ENCODE assay signal across 8 mouse cellular contexts in the genomic region with DNA sequence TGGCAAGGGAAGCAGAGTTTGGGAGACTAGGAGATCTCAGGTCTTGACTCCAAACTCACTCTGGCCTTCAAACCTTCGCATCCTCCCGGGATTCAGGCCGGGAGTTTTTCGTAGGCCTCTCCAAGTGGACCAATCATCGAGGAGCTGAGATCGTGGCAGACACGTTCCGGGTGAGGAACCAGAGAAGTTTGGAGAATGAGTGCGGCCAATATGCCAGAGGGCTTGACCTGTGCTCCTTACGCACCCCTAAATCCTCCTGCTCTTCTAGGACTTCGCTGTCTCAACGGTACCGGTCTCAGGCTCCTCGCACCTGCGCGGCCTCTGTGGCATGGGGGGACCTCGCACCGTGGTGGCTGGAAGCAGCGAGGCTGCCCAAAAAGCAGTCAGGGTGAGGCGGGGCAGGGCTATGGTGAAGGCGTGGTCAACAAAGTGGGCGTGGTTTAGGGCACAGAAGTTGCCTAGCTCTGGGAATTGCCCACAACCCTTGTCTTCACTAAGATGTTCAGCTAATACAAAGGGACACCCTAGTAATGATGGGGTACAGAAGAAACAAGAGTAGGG. TPM values are rescaled to one million over a fixed set of nuclear protein-coding genes. Genes with fewer than 3 reads are reported as not detected.
DNase-seq lines count a peak whose midpoint lies in the region; ATAC-seq and TF ChIP-seq lines count a peak whose summit lies in the region.

No protein-coding gene starts in this region.

- no peak for DNase-seq in heart, embryonic 10.5 days (ENCODE audit: low spot score)
- no peak for DNase-seq in heart, adult 9 months (ENCODE audit: low spot score in 2 of 2)
- no peak for DNase-seq in forebrain, embryonic 10.5 days (ENCODE audit: extremely low spot score, low spot score)
- DNase-seq in kidney, adult 2 months = peak; percentile 24
- DNase-seq in MN1 (ENCODE audit: low spot score) = no peak
- DNase-seq in T-cell, adult 2 months (ENCODE audit: low spot score) = no peak

- H3K36me3 ChIP-seq in heart, embryonic 10.5 days = peaks cover 56% of the 10 kb centered on the region
- peaks cover 59% of the 10 kb centered on the region for H3K36me3 ChIP-seq in forebrain, embryonic 10.5 days (replicated peaks)
- H3K36me3 ChIP-seq in kidney, adult 2 months (ENCODE audit: control insufficient read depth, insufficient read depth, low read length) = no peaks in the 10 kb centered on the region

- no peak overlapping the region for H3K27ac ChIP-seq in heart, embryonic 10.5 days
- peak overlapping the region; percentile 98; the same call in 1 of the 2 replicates for H3K27ac ChIP-seq in forebrain, embryonic 10.5 days
- no peak overlapping the region for H3K27ac ChIP-seq in kidney, adult 2 months (ENCODE audit: insufficient read depth, low read depth, low read length)

- H3K4me1 ChIP-seq in heart, embryonic 10.5 days = peaks cover 54% of the 10 kb centered on the region
- H3K4me1 ChIP-seq in forebrain, embryonic 10.5 days = peaks cover 60% of the 10 kb centered on the region
- peaks cover 6% of the 10 kb centered on the region; the same call in 1 of the 2 replicates for H3K4me1 ChIP-seq in kidney, adult 2 months (ENCODE audit: control insufficient read depth, insufficient read depth, low read length)

- WGBS in heart, embryonic 10.5 days = 60% methylated on average over 22 of the region's 22 CpGs
- 62% methylated on average over 22 of the region's 22 CpGs for WGBS in forebrain, embryonic 10.5 days
- 59% methylated on average over 22 of the region's 22 CpGs for WGBS in kidney, adult 2 months

- ATAC-seq in megakaryocyte progenitor cell, adult 5-6 weeks (replicated peaks; ENCODE audit: poor library complexity) = 0 out of 2 replicates have a peak, but pooled peaks have one; percentile 15
- ATAC-seq in megakaryocyte-erythroid progenitor cell, adult 5-6 weeks (replicated peaks; ENCODE audit: low FRiP score, low TSS enrichment, poor library complexity, severe bottlenecking) = no peak

- TF ChIP-seq CTCF in kidney, adult 2 months (conservative IDR thresholded peaks at IDR 0.05; ENCODE audit: insufficient read depth, insufficient read length, low read depth, low read length) = no peak

- H3K4me3 ChIP-seq in heart, embryonic 10.5 days = peak overlapping the region; percentile 77
- H3K4me3 ChIP-seq in forebrain, embryonic 10.5 days = peak overlapping the region; percentile 87
- H3K4me3 ChIP-seq in kidney, adult 2 months (ENCODE audit: insufficient read depth, low read depth, low read length) = no peak overlapping the region

- TF ChIP-seq POLR2A in kidney, adult 2 months (IDR thresholded peaks at IDR 0.05; ENCODE audit: low read depth, low read length) = no peak

- H3K9me3 ChIP-seq in heart, embryonic 10.5 days = no peaks in the 10 kb centered on the region
- H3K9me3 ChIP-seq in forebrain, embryonic 10.5 days = no peaks in the 10 kb centered on the region

- H3K27me3 ChIP-seq in heart, embryonic 10.5 days (ENCODE audit: insufficient read depth, poor library complexity, severe bottlenecking) = peaks cover 29% of the 10 kb centered on the region
- peaks cover 46% of the 10 kb centered on the region for H3K27me3 ChIP-seq in forebrain, embryonic 10.5 days (ENCODE audit: poor library complexity, severe bottlenecking)
- no peaks in the 10 kb centered on the region for H3K27me3 ChIP-seq in kidney, adult 2 months (replicated peaks; ENCODE audit: control insufficient read depth, insufficient read depth, low read length)

RNA-seq across cellular contexts. Expression of gene Ddah2, which starts 2.0 kb away (rescaled TPM):
- polyA plus RNA-seq in heart, embryonic 10.5 days (2016; fragmentation: Nextera tagmentation; extraction: Ambion mirVana) = 192 and 290 TPM in 2 replicates
- polyA plus RNA-seq in forebrain, embryonic 10.5 days (2016; fragmentation: Nextera tagmentation; extraction: Ambion mirVana) = 414 and 441 TPM in 2 replicates
- 37.7 and 41.0 TPM in 2 replicates for polyA plus RNA-seq in kidney, adult 2 months (2012; rRNA removed)
- total RNA-seq in megakaryocyte progenitor cell, adult 5-6 weeks (2015) = 1.8 and 2.6 TPM in 2 replicates
- total RNA-seq in megakaryocyte progenitor cell, adult 5-6 weeks (2017) = 1.9 and 3.5 TPM in 2 replicates
- 2.7 and 7.6 TPM in 2 replicates for total RNA-seq in megakaryocyte-erythroid progenitor cell, adult 5-6 weeks (2014; fragmentation: Nextera tagmentation)
- 4.6 and 21.4 TPM in 2 replicates for total RNA-seq in megakaryocyte-erythroid progenitor cell, adult 5-6 weeks (2017)

RNA-seq across cellular contexts. Expression of gene Ly6g6c, which starts 4.4 kb away (rescaled TPM):
- not detected in 2 replicates for polyA plus RNA-seq in heart, embryonic 10.5 days (2016; fragmentation: Nextera tagmentation; extraction: Ambion mirVana)
- polyA plus RNA-seq in forebrain, embryonic 10.5 days (2016; fragmentation: Nextera tagmentation; extraction: Ambion mirVana) = 0.25 TPM in 1 of 2 replicates, not detected in the other
- polyA plus RNA-seq in kidney, adult 2 months (2012; rRNA removed) = 0.13 and 0.16 TPM in 2 replicates
- total RNA-seq in megakaryocyte progenitor cell, adult 5-6 weeks (2015) = not detected in 2 replicates
- not detected in 2 replicates for total RNA-seq in megakaryocyte progenitor cell, adult 5-6 weeks (2017)
- not detected in 2 replicates for total RNA-seq in megakaryocyte-erythroid progenitor cell, adult 5-6 weeks (2014; fragmentation: Nextera tagmentation)
- total RNA-seq in megakaryocyte-erythroid progenitor cell, adult 5-6 weeks (2017) = not detected in 2 replicates

RNA-seq across cellular contexts. Expression of gene Mpig6b, which starts 5.2 kb away (rescaled TPM):
- 0.63 and 1.0 TPM in 2 replicates for polyA plus RNA-seq in heart, embryonic 10.5 days (2016; fragmentation: Nextera tagmentation; extraction: Ambion mirVana)
- 0.59 and 0.72 TPM in 2 replicates for polyA plus RNA-seq in forebrain, embryonic 10.5 days (2016; fragmentation: Nextera tagmentation; extraction: Ambion mirVana)
- polyA plus RNA-seq in kidney, adult 2 months (2012; rRNA removed) = 0.46 and 0.66 TPM in 2 replicates
- not detected in 2 replicates for total RNA-seq in megakaryocyte progenitor cell, adult 5-6 weeks (2015)
- not detected in 2 replicates for total RNA-seq in megakaryocyte progenitor cell, adult 5-6 weeks (2017)
- 0.32 TPM in 1 of 2 replicates, not detected in the other for total RNA-seq in megakaryocyte-erythroid progenitor cell, adult 5-6 weeks (2014; fragmentation: Nextera tagmentation)
- not detected in 2 replicates for total RNA-seq in megakaryocyte-erythroid progenitor cell, adult 5-6 weeks (2017)

RNA-seq across cellular contexts. Expression of gene Clic1, which starts 11.1 kb away (rescaled TPM):
- polyA plus RNA-seq in heart, embryonic 10.5 days (2016; fragmentation: Nextera tagmentation; extraction: Ambion mirVana) = 374 and 380 TPM in 2 replicates
- 174 and 179 TPM in 2 replicates for polyA plus RNA-seq in forebrain, embryonic 10.5 days (2016; fragmentation: Nextera tagmentation; extraction: Ambion mirVana)
- 105 and 117 TPM in 2 replicates for polyA plus RNA-seq in kidney, adult 2 months (2012; rRNA removed)
- 209 and 248 TPM in 2 replicates for total RNA-seq in megakaryocyte progenitor cell, adult 5-6 weeks (2015)
- 225 and 254 TPM in 2 replicates for total RNA-seq in megakaryocyte progenitor cell, adult 5-6 weeks (2017)
- 126 and 137 TPM in 2 replicates for total RNA-seq in megakaryocyte-erythroid progenitor cell, adult 5-6 weeks (2014; fragmentation: Nextera tagmentation)
- total RNA-seq in megakaryocyte-erythroid progenitor cell, adult 5-6 weeks (2017) = 137 and 183 TPM in 2 replicates

RNA-seq across cellular contexts. Expression of gene Msh5, which starts 14.3 kb away (rescaled TPM):
- polyA plus RNA-seq in heart, embryonic 10.5 days (2016; fragmentation: Nextera tagmentation; extraction: Ambion mirVana) = 3.9 and 5.4 TPM in 2 replicates
- 4.3 and 5.1 TPM in 2 replicates for polyA plus RNA-seq in forebrain, embryonic 10.5 days (2016; fragmentation: Nextera tagmentation; extraction: Ambion mirVana)
- 1.6 and 2.4 TPM in 2 replicates for polyA plus RNA-seq in kidney, adult 2 months (2012; rRNA removed)
- total RNA-seq in megakaryocyte progenitor cell, adult 5-6 weeks (2015) = 4.2 and 5.7 TPM in 2 replicates
- 2.4 and 3.5 TPM in 2 replicates for total RNA-seq in megakaryocyte progenitor cell, adult 5-6 weeks (2017)
- total RNA-seq in megakaryocyte-erythroid progenitor cell, adult 5-6 weeks (2014; fragmentation: Nextera tagmentation) = 10.0 and 10.6 TPM in 2 replicates
- total RNA-seq in megakaryocyte-erythroid progenitor cell, adult 5-6 weeks (2017) = 2.4 and 3.1 TPM in 2 replicates
